Mouse (Mus musculus): Measurements from ENCODE around the gene Ccdc80. TPM values are rescaled to one million over a fixed set of nuclear protein-coding genes. Genes with fewer than 3 reads are reported as not detected.

Gene Ccdc80
- polyA plus RNA-seq, 1 experiment: 21.7 TPM

- H3K4me2 ChIP-seq (ENCODE audit: low read depth): peak overlapping the region; percentile 62
- TF ChIP-seq MYOG (IDR thresholded peaks at IDR 0.05; ENCODE audit: control insufficient read depth in 1 of 3, insufficient read depth in 1 of 3, insufficient read length in 2 of 3, low read depth in 2 of 3): no peak
- TF ChIP-seq USF1 (IDR thresholded peaks at IDR 0.05; ENCODE audit: low read depth): no peak
- TF ChIP-seq E2F4 (IDR thresholded peaks at IDR 0.05; ENCODE audit: insufficient read depth): no peak
- no peak for TF ChIP-seq SRF (IDR thresholded peaks at IDR 0.05; ENCODE audit: control insufficient read depth, insufficient read length, low read depth)
- no peak for TF ChIP-seq MAX (IDR thresholded peaks at IDR 0.05; ENCODE audit: low read depth)
- TF ChIP-seq MYOD1 (IDR thresholded peaks at IDR 0.05; ENCODE audit: control insufficient read depth in 1 of 3, insufficient read length in 2 of 3, low read depth in 2 of 3): peak in 1 of 3 experiments; percentile 7
- TF ChIP-seq TCF3 (IDR thresholded peaks at IDR 0.05; ENCODE audit: insufficient read length, low read depth): no peak
- no peak for TF ChIP-seq TCF12 (IDR thresholded peaks at IDR 0.05; ENCODE audit: insufficient read depth, poor library complexity, severe bottlenecking)
- H3K36me3 ChIP-seq (ENCODE audit: control insufficient read depth, insufficient read depth): peaks cover 7% of the 10 kb centered on the region
- no peak overlapping the region for H3ac ChIP-seq (ENCODE audit: control insufficient read depth, insufficient read length)
- no peaks in the 10 kb centered on the region for H3K79me2 ChIP-seq (ENCODE audit: control insufficient read depth, insufficient read depth)
- H3K27me3 ChIP-seq (ENCODE audit: control insufficient read depth, insufficient read depth, insufficient read length): no peaks in the 10 kb centered on the region
- no peak overlapping the region for H3K4me3 ChIP-seq
Observed at GRCm38 (mm10) chr16:45110498-45110897, 17.3 kb downstream of the Ccdc80 start.

- H3K4me2 ChIP-seq (ENCODE audit: low read depth): no peak overlapping the region
Observed at GRCm38 (mm10) chr16:45117200-45117599, 24.0 kb downstream of the Ccdc80 start.

DNA sequence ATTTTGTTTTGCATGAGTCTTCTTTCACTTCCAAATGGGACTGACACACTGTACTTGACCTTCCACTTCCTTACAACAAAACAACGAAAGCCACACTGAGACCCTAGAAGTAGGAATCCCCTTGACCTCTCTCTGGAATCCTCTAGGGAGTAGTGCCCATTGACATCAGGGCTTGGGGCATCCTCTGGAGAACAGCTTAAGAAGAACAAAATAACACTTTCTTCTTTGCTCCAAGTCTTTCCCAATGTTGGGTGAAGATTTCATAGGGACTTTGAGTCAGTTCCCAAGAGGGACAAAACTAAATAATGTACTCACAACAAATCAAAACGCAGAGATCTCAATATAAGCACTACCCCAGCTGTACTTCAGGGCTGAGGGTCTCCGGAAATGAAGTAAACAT, 25.6 kb downstream of the Ccdc80 start:
- Histone ChIP-seq H3K4me2 (ENCODE audit: low read depth) (no peak overlapping the region), H3K79me2 (ENCODE audit: control insufficient read depth, insufficient read depth) (no peaks in the 10 kb centered on the region), H3K27me3 (ENCODE audit: control insufficient read depth, insufficient read depth, insufficient read length) (no peaks in the 10 kb centered on the region), H3ac (ENCODE audit: control insufficient read depth, insufficient read length) (no peak overlapping the region), H3K4me3 (no peak overlapping the region), H3K36me3 (ENCODE audit: control insufficient read depth, insufficient read depth) (no peaks in the 10 kb centered on the region)
- no peak for TF ChIP-seq MYOD1 (IDR thresholded peaks at IDR 0.05; ENCODE audit: control insufficient read depth in 1 of 3, insufficient read length in 2 of 3, low read depth in 2 of 3)
- TF ChIP-seq MAX (IDR thresholded peaks at IDR 0.05; ENCODE audit: low read depth): no peak
- TF ChIP-seq POLR2A (IDR thresholded peaks at IDR 0.05; ENCODE audit: insufficient read length, low read depth): no peak
- TF ChIP-seq TCF3 (IDR thresholded peaks at IDR 0.05; ENCODE audit: insufficient read length, low read depth): no peak
- TF ChIP-seq E2F4 (IDR thresholded peaks at IDR 0.05; ENCODE audit: insufficient read depth): no peak
- no peak for TF ChIP-seq REST (IDR thresholded peaks at IDR 0.05; ENCODE audit: insufficient read depth, insufficient read length)
- no peak for TF ChIP-seq TCF12 (IDR thresholded peaks at IDR 0.05; ENCODE audit: insufficient read depth, poor library complexity, severe bottlenecking)
- no peak for TF ChIP-seq SRF (IDR thresholded peaks at IDR 0.05; ENCODE audit: control insufficient read depth, insufficient read length, low read depth)
- TF ChIP-seq MYOG (IDR thresholded peaks at IDR 0.05; ENCODE audit: control insufficient read depth in 1 of 3, insufficient read depth in 1 of 3, insufficient read length in 2 of 3, low read depth in 2 of 3): no peak
- no peak for TF ChIP-seq CEBPB (IDR thresholded peaks at IDR 0.05; ENCODE audit: insufficient read depth, poor library complexity, severe bottlenecking)
- TF ChIP-seq POLR2AphosphoS2 (IDR thresholded peaks at IDR 0.05; ENCODE audit: insufficient read length, low read depth): no peak
- no peak for TF ChIP-seq USF1 (IDR thresholded peaks at IDR 0.05; ENCODE audit: low read depth)

More at GRCm38 (mm10) chr16:45117200-45117599, 24.0 kb downstream of the Ccdc80 start:
- Histone ChIP-seq H3ac (ENCODE audit: control insufficient read depth, insufficient read length) (no peak overlapping the region), H3K36me3 (ENCODE audit: control insufficient read depth, insufficient read depth) (peaks cover 7% of the 10 kb centered on the region), H3K27me3 (ENCODE audit: control insufficient read depth, insufficient read depth, insufficient read length) (no peaks in the 10 kb centered on the region), H3K79me2 (ENCODE audit: control insufficient read depth, insufficient read depth) (no peaks in the 10 kb centered on the region), H3K4me3 (no peak overlapping the region)
- TF ChIP-seq MYOG (IDR thresholded peaks at IDR 0.05; ENCODE audit: control insufficient read depth in 1 of 3, insufficient read depth in 1 of 3, insufficient read length in 2 of 3, low read depth in 2 of 3) (peak in 1 of 3 experiments; percentile 26), E2F4 (IDR thresholded peaks at IDR 0.05; ENCODE audit: insufficient read depth) (no peak)

- no peak overlapping the region for H3K4me3 ChIP-seq
- H3K4me2 ChIP-seq (ENCODE audit: low read depth): no peak overlapping the region
- TF ChIP-seq TCF3 (IDR thresholded peaks at IDR 0.05; ENCODE audit: insufficient read length, low read depth): no peak
- TF ChIP-seq MYOG (IDR thresholded peaks at IDR 0.05; ENCODE audit: control insufficient read depth in 1 of 3, insufficient read depth in 1 of 3, insufficient read length in 2 of 3, low read depth in 2 of 3): no peak
- no peak for TF ChIP-seq MAX (IDR thresholded peaks at IDR 0.05; ENCODE audit: low read depth)
- no peak for TF ChIP-seq POLR2AphosphoS2 (IDR thresholded peaks at IDR 0.05; ENCODE audit: insufficient read length, low read depth)
- no peak for TF ChIP-seq TCF12 (IDR thresholded peaks at IDR 0.05; ENCODE audit: insufficient read depth, poor library complexity, severe bottlenecking)
- no peak for TF ChIP-seq MYOD1 (IDR thresholded peaks at IDR 0.05; ENCODE audit: control insufficient read depth in 1 of 3, insufficient read length in 2 of 3, low read depth in 2 of 3)
- no peak for TF ChIP-seq SRF (IDR thresholded peaks at IDR 0.05; ENCODE audit: control insufficient read depth, insufficient read length, low read depth)
- no peak for TF ChIP-seq USF1 (IDR thresholded peaks at IDR 0.05; ENCODE audit: low read depth)
- no peak for TF ChIP-seq REST (IDR thresholded peaks at IDR 0.05; ENCODE audit: insufficient read depth, insufficient read length)
- TF ChIP-seq CEBPB (IDR thresholded peaks at IDR 0.05; ENCODE audit: insufficient read depth, poor library complexity, severe bottlenecking): no peak
- no peak for TF ChIP-seq POLR2A (IDR thresholded peaks at IDR 0.05; ENCODE audit: insufficient read length, low read depth)
- TF ChIP-seq E2F4 (IDR thresholded peaks at IDR 0.05; ENCODE audit: insufficient read depth): no peak
- no peak overlapping the region for H3ac ChIP-seq (ENCODE audit: control insufficient read depth, insufficient read length)
- H3K36me3 ChIP-seq (ENCODE audit: control insufficient read depth, insufficient read depth): no peaks in the 10 kb centered on the region
- H3K79me2 ChIP-seq (ENCODE audit: control insufficient read depth, insufficient read depth): no peaks in the 10 kb centered on the region
- H3K27me3 ChIP-seq (ENCODE audit: control insufficient read depth, insufficient read depth, insufficient read length): no peaks in the 10 kb centered on the region
Observed at GRCm38 (mm10) chr16:45120844-45121425, 27.7 kb downstream of the Ccdc80 start.

DNA sequence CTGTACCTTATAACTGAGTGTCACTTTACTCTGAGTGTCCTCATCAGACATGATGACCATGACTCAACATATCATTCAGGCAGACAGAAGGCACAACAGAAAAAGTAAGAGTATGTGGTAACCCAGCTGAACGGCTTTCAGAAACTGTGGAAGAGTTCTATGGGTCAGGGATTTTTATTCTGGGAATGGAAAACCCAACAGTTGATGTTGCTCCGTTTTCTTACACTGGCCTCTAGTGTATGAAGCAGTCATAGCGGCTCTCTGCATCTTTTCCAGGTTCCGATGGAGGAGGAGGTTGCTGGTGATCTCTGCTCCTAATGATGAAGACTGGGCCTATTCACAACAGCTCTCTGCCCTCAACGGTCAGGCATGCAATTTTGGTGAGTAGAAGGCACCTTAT, 29.4 kb downstream of the Ccdc80 start:
- Histone ChIP-seq H3K79me2 (ENCODE audit: control insufficient read depth, insufficient read depth) (no peaks in the 10 kb centered on the region), H3K36me3 (ENCODE audit: control insufficient read depth, insufficient read depth) (no peaks in the 10 kb centered on the region), H3ac (ENCODE audit: control insufficient read depth, insufficient read length) (no peak overlapping the region), H3K4me3 (no peak overlapping the region), H3K27me3 (ENCODE audit: control insufficient read depth, insufficient read depth, insufficient read length) (no peaks in the 10 kb centered on the region), H3K4me2 (ENCODE audit: low read depth) (no peak overlapping the region)
- TF ChIP-seq SRF (IDR thresholded peaks at IDR 0.05; ENCODE audit: control insufficient read depth, insufficient read length, low read depth): no peak

Measured in myocyte (in vitro differentiated cells).